Mouse (Mus musculus): Measurements from ENCODE around the gene Hyal3.

Gene Hyal3

DNA sequence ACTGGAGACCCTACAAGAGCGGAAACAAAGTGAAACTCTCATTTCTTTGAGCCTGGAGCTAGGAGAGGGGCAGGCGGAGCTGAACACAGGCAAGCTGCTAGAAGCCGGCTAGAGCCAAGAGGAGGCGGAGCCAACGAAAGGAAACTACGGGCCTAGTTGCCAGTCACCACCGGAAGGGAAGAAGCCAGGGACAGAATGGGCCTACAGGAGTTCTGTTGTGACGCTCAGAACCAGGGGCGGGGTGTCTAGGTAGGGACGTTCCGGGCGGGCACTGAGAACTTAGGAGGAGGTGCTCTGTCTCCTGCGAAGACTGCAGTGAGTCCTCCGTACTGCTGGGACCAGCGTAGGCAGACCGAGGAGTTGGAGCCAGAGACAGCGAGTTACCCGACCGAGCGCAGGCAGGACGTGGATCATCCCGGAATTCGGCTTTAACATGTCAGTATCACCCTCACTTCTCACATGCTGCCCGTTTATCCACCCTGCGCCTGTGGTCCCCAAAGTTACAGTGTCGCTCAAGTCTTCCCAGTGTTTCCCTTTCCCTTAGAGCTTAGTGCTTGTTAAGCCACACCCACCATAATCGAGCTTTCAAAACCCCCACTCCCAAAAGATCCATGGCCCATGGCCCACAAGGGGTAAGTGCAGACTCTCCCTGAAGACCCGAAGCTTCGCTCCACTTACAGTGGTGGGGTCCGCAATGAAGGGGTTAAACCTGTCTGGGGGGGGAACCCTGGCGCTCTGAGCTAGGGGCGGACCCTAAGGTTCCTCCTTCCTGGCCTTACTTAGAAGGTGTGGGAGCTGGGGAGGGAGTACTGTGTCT, at the start of gene Hyal3:
Gene Hyal3 (plus strand): TSS at position 318 of the 817 bp plus-strand sequence.
- no peak for DNase-seq (ENCODE audit: low read depth, low spot score)

DNA sequence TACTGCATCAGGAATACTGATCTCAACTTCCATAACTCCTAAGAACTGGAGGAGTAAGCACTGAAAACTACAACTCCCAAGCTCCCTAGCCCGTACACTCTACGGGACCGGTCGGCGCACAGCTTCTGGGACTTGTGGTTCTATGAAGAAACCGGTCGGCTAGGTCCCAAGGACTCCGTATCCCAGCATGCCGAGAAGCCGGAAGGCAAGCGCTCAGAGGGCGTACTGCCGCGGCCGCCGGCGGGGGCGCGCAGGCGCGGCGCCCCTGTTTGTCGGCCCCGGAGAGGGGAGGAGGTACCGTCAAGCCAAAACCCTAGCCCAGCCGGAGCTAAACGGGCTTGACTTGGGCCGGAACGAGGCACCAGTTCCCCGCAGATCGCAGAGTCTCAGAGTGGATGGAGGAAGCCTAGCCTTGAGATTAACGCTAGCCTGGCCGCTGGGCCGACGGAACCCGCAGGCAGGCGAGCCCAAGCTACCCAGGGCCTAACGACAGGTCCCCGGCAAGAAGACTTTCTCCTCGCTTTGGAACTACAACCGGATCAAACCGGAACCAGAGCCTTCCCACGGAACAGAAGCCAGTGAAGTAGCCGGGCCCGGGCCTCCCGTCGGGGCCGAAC, 46.7 kb upstream of the Hyal3 start, which contains the start of gene Tmem115:
Gene Tmem115 (plus strand): TSS at position 155 of the 617 bp plus-strand sequence.
- peak; percentile 88 for DNase-seq (ENCODE audit: low read depth, low spot score)

DNA sequence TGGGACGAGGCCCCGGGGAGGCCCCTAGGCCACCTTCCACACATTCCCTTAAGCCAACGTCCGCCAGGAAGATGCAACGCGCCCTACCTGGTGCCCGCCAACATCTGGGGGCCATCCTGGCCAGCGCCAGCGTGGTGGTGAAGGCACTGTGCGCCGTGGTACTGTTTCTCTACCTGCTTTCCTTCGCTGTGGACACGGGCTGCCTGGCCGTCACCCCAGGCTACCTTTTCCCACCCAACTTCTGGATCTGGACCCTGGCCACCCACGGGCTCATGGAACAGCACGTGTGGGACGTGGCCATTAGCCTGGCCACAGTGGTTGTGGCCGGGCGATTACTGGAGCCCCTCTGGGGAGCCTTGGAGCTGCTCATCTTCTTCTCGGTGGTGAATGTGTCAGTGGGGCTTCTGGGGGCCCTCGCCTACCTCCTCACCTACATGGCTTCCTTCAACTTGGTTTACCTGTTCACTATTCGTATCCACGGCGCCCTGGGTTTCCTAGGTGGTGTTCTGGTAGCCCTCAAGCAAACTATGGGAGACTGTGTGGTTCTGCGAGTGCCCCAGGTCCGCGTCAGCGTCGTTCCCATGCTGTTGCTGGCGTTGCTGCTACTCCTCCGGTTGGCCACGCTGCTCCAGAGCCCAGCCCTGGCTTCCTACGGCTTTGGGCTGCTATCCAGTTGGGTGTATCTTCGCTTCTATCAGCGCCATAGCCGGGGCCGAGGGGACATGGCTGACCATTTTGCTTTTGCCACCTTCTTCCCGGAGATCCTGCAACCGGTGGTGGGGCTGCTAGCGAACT, 46.0 kb upstream of the Hyal3 start:
- no peak for DNase-seq (ENCODE audit: low read depth, low spot score)

GRCm38 (mm10) chr9:107538231-107538630, 42.4 kb upstream of the Hyal3 start:
- DNase-seq (ENCODE audit: low read depth, low spot score) = no peak

DNA sequence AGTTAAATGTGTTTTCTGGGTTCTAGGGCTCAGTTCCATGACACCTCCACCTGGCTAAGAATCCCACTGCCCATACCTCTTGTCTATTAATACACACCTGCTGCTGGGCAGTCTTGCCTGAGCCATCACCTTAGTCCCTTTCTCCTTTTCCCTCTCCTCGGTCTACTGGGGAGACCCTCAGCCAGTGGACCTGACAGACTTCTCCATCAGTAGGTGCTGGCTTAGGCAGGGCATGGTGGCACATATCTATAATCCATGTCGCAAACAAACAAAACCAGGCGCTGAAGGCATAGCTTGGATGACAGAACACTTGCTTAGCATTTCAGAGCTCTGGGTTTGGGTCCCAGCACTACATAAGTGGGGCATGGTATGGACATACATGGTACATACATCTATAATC, 41.9 kb upstream of the Hyal3 start:
- DNase-seq (ENCODE audit: low read depth, low spot score) = no peak

DNA sequence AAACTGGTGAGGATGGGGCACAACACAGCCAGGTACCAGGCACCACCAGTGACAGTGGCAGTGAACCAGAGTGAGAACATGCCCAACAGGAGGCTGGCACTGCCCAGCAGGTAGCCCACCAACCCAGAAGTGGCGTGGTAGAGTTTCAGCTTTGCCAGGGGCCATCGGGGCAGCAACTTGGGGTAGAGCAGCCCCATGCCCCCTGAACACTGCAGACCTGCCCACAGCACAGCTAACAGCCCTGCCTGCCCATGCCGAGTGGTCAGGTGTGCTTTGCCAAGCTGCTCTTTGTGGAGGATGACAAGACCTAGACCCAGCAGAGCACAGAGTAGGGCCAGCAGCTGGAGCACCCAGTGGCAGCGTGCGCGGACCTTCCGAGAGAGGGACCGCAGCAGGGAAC, 40.7 kb upstream of the Hyal3 start:
- no peak for DNase-seq (ENCODE audit: low read depth, low spot score)

GRCm38 (mm10) chr9:107540420-107540819, 40.2 kb upstream of the Hyal3 start:
- no peak for DNase-seq (ENCODE audit: low read depth, low spot score)

- no peak for DNase-seq (ENCODE audit: low read depth, low spot score)
Observed at GRCm38 (mm10) chr9:107541005-107541404, 39.6 kb upstream of the Hyal3 start.

DNA sequence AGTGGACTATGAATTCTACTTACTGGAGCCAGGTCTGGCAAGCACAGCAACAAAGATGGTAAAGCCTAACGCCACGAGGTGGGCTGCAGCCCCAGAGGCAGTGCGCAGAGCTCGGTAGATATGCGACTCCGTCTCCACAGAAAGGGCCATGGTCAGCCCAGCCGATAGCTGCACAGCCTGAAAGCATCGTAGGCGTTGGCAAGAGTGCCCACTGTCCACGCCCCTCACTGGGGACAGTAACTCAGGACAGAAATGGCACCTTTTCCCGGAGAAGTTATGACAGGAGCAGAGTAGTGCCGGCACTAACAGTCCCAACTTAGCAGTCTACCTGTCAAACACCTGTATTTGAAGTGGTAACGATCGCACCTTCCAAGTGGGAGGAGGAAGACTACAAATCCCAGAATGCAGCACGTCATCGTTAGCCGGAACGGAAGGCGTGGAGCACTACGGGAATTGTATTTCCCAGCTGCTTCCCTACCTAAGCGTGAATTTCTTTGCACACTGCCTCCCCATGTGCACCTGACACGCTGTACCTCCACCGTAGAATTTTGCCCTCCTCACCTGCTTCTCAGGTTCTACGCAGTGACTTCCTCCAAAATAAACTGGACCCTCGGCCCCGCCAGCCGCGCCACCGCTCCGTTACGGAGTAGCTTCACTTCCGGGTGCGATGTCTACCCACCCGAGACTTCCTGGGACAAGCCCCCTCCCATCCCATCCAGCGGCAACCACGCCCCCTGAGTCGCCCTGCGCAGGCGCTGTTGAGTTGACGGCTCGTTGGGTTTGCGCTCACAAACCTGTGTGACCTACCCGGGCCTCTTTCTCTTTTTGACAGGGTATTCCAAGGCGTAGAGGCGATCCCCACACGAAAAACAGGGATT, 38.9 kb upstream of the Hyal3 start, which contains the start of the genes Cyb561d2 and Nprl2:
Gene Cyb561d2 (minus strand): TSS at position 720 of the 878 bp plus-strand sequence.
Gene Nprl2 (plus strand): TSS at position 753 of the 878 bp plus-strand sequence.
- peak; percentile 87 for DNase-seq (ENCODE audit: low read depth, low spot score)

DNA sequence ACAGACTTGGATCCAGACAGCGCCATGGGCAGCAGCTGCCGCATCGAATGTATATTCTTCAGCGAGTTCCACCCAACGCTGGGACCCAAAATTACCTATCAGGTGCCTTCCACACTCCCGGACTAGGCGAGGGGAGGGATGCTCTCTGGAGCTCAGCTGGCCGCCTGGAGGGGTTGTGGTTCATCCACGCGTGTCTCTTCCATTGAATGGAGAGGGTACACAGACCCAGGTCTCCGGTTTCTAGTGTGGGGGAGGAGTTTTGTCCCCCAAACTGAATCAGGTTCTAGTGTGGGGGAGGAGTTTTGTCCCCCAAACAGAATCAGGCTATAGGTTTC, 38.3 kb upstream of the Hyal3 start:
- DNase-seq (ENCODE audit: low read depth, low spot score) = no peak

GRCm38 (mm10) chr9:107542721-107543120, 37.9 kb upstream of the Hyal3 start:
- DNase-seq (ENCODE audit: low read depth, low spot score) = no peak

GRCm38 (mm10) chr9:107543299-107543698, 37.3 kb upstream of the Hyal3 start:
- DNase-seq (ENCODE audit: low read depth, low spot score) = no peak

DNA sequence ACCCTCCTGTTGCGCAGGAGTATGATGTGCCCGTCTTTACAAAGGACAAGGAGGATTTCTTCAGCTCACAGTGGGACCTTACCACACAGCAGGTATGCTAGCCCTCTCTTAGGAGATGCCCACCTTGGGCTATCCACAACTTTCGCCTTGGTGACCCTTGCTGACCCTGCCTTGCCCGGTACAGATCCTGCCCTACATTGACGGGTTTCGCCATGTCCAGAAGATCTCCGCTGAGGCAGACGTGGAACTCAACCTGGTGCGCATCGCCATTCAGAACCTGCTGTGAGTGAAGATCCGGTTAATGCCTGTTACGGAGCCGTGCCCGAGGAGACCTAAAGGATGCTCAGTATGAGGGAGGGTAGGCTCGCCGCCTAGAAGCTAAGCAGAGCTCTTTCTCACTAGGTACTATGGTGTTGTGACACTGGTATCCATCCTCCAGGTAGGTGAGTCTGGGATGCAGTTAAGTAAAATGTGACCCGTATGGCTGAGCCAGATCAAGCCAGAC, 36.4 kb upstream of the Hyal3 start:
- DNase-seq (ENCODE audit: low read depth, low spot score) = no peak

DNA sequence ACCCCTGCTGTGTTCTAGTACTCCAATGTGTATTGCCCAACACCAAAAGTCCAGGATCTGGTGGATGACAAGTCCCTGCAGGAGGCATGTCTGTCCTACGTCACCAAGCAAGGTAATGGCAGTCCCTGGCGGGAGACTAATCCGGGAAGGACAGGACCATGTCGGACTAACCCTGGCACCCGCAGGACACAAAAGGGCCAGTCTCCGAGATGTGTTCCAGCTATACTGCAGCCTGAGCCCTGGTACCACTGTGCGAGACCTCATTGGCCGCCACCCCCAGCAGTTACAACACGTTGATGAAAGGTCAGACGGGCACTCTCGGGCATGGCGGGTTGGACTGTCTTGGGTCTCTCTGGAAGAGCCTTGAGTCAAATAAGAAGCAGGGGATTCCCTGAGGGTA, 35.9 kb upstream of the Hyal3 start:
- DNase-seq (ENCODE audit: low read depth, low spot score) = no peak

- DNase-seq (ENCODE audit: low read depth, low spot score) = no peak
Observed at GRCm38 (mm10) chr9:107545199-107545598, 35.4 kb upstream of the Hyal3 start.

DNA sequence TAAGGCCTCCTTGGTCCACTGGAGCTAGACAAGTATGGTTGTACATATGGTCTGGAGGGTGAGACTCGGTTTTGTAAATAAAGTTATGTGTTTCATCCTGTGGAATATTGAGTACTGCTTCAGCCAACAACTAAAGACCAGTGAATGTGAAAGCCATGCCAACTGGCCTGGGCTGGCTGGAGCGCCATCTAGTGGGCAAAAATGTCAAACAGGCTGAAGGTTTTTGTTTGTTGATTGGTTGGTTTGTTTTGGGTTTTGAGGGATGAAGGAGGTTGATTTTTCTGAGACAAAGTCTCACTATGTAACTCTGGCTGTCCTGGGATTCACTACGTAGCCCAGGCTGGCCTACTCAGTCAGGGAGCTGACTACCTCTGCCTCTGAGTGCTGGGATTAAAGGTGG, 35.0 kb upstream of the Hyal3 start:
- no peak for DNase-seq (ENCODE audit: low read depth, low spot score)

GRCm38 (mm10) chr9:107547026-107547425, 33.6 kb upstream of the Hyal3 start, which contains the start of gene Zmynd10:
TSS of gene Zmynd10 (plus strand) at chr9:107547298.
- peak; percentile 73 for DNase-seq (ENCODE audit: low read depth, low spot score)

- no peak for DNase-seq (ENCODE audit: low read depth, low spot score)
Observed at GRCm38 (mm10) chr9:107547957-107548356, 32.7 kb upstream of the Hyal3 start.

- no peak for DNase-seq (ENCODE audit: low read depth, low spot score)
Observed at GRCm38 (mm10) chr9:107548820-107549219, 31.8 kb upstream of the Hyal3 start.

DNA sequence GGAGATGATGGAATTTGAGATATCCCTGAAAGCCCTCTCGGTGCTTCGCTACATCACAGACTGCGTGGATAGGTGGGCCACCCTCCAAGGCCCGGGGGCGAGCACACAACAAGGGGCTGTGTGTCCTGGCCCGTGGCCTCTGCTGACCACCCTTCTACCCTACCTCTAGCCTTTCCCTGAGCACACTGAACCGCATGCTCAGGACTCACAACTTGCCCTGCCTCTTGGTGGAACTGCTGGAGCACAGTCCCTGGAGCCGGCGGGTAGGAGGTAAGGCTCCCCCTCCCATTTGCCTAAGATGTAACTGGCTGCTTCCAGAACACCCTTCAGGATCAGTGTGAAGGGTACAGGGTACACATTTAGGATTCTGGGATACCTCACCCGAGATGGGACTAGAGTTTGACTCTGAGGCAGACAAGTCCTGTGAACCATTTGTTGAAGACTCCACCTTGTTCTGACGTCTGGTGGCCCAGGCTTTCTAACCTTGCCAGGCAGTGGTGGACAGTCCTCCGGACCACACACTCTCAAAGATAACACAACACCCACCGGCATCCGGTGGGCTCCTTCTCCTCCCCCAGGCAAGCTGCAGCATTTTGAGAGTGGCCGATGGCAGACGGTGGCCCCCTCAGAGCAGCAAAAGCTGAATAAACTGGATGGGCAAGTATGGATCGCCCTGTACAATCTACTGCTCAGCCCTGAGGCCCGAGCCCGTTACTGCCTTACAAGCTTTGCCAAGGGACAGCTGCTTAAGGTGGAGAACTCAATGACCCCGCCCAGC, 31.1 kb upstream of the Hyal3 start:
- no peak for DNase-seq (ENCODE audit: low read depth, low spot score)
